Mouse (Mus musculus): ENCODE data around the gene Lmbr1l.
"Not testable (repeated sequence)": the region's sequence is repeated elsewhere in the genome, so short reads cannot be mapped to it uniquely, and the experiment has no call there.

The Lmbr1l gene

GRCm38 (mm10) chr15:98934217-98934839 is 16.3 kb upstream of the Lmbr1l start, which contains the start of gene Tuba1b:
Gene Tuba1b (minus strand): TSS chr15:98934565.
- DNase-seq (ENCODE audit: low read depth): peak; percentile 73

GRCm38 (mm10) chr15:98933833-98934216 is 15.8 kb upstream of the Lmbr1l start:
- DNase-seq (ENCODE audit: low read depth): peak; percentile 97

GRCm38 (mm10) chr15:98933004-98933671 is 15.1 kb upstream of the Lmbr1l start:
- DNase-seq (ENCODE audit: low read depth): not testable (repeated sequence)

GRCm38 (mm10) chr15:98930998-98931397 is 13.0 kb upstream of the Lmbr1l start:
- no peak for DNase-seq (ENCODE audit: low read depth)

- DNase-seq (ENCODE audit: low read depth): no peak
These were observed 12.1 kb upstream of the Lmbr1l start for GRCm38 (mm10) chr15:98930017-98930734.

- DNase-seq (ENCODE audit: low read depth): no peak
These were observed 10.7 kb upstream of the Lmbr1l start for GRCm38 (mm10) chr15:98928598-98929240.

GRCm38 (mm10) chr15:98927566-98927965 is 9.5 kb upstream of the Lmbr1l start:
- no peak for DNase-seq (ENCODE audit: low read depth)

GRCm38 (mm10) chr15:98924682-98925081 is 6.7 kb upstream of the Lmbr1l start:
- no peak for DNase-seq (ENCODE audit: low read depth)

- DNase-seq (ENCODE audit: low read depth): no peak
These were observed 5.1 kb upstream of the Lmbr1l start for GRCm38 (mm10) chr15:98923031-98923537.

- no peak for DNase-seq (ENCODE audit: low read depth)
These were observed 4.5 kb upstream of the Lmbr1l start for GRCm38 (mm10) chr15:98922581-98922980.

GRCm38 (mm10) chr15:98921510-98921909 is 3.5 kb upstream of the Lmbr1l start:
- no peak for DNase-seq (ENCODE audit: low read depth)

- not testable (repeated sequence) for DNase-seq (ENCODE audit: low read depth)
These were observed 466 bp upstream of the Lmbr1l start for GRCm38 (mm10) chr15:98918499-98918895.

GRCm38 (mm10) chr15:98917091-98917490 is 940 bp downstream of the Lmbr1l start:
- no peak for DNase-seq (ENCODE audit: low read depth)

GRCm38 (mm10) chr15:98916016-98916415 is 2.0 kb downstream of the Lmbr1l start:
- no peak for DNase-seq (ENCODE audit: low read depth)

- no peak for DNase-seq (ENCODE audit: low read depth)
These were observed 3.1 kb downstream of the Lmbr1l start for GRCm38 (mm10) chr15:98914903-98915302.

GRCm38 (mm10) chr15:98904692-98905091 is 13.3 kb downstream of the Lmbr1l start:
- DNase-seq (ENCODE audit: low read depth): no peak

GRCm38 (mm10) chr15:98902600-98902999 is 15.4 kb downstream of the Lmbr1l start:
- no peak for DNase-seq (ENCODE audit: low read depth)

- DNase-seq (ENCODE audit: low read depth): no peak
These were observed 16.5 kb downstream of the Lmbr1l start for GRCm38 (mm10) chr15:98901530-98901929.

GRCm38 (mm10) chr15:98897928-98898800 is 19.9 kb downstream of the Lmbr1l start, which contains the start of gene Dhh:
Gene Dhh (minus strand): TSS chr15:98898540.
- DNase-seq (ENCODE audit: low read depth): no peak

GRCm38 (mm10) chr15:98897495-98897894 is 20.5 kb downstream of the Lmbr1l start:
- DNase-seq (ENCODE audit: low read depth): no peak
